Mouse (Mus musculus) CD4-positive naive resting alpha-beta T cell, adult 76 days (primary cell): ENCODE data around the gene Gba2. TPM values are rescaled to one million over a fixed set of nuclear protein-coding genes. Genes with fewer than 3 reads are reported as not detected.

ENCODE experiments used
- total RNA-seq: library from RNA; stranded (reverse); gene quantifications from one replicate; pipeline ENCODE4 v1.2.4, GENCODE M21; 2023

Gba2 gene
- 26.5 TPM for total RNA-seq

DNA sequence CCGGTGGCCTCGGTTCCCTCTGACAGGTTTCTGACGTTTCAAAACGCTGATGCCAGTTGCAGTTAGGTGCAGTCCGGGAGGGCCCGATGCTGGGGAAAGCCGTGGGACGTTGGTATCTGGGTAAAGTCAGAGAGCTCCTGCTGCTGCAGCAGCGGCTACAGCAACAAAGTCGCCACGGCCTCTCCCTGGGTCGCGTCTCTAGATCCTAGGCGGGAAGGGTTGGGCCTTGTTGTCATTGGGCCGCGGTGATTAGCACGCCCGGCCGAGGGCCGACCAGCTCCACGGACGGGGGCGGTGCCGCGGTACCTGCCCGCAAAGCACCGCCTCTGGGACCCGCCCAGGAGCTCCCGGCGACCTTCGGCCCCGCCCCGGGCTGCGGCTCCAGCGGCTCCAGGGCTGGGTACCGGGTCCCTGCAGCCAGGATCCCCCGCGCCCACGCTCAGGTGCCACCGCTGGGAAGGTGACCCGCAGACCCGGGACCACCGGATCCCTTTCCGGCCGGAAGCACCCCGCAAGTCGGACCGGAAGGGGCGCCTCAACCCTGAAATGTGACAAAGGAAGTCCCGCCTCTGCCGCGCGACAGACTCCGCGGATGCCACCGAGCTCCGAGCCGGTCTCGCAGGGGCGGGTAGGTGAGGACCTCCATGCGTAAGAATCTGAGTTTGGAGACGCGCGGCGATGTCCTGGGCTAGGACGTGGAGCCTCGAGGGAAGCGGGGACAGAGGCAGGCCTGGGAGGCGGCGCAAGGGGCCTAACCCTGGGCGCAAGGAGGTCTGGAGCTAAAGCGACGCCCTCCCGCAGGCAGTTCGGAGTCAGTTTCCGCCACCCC, at the start of gene Gba2, which contains the start of gene Rgp1:
TSS of gene Gba2 (minus strand) at position 498 of the 829 bp plus-strand sequence.
TSS of gene Rgp1 (plus strand) at position 340 of the 829 bp plus-strand sequence.

DNA sequence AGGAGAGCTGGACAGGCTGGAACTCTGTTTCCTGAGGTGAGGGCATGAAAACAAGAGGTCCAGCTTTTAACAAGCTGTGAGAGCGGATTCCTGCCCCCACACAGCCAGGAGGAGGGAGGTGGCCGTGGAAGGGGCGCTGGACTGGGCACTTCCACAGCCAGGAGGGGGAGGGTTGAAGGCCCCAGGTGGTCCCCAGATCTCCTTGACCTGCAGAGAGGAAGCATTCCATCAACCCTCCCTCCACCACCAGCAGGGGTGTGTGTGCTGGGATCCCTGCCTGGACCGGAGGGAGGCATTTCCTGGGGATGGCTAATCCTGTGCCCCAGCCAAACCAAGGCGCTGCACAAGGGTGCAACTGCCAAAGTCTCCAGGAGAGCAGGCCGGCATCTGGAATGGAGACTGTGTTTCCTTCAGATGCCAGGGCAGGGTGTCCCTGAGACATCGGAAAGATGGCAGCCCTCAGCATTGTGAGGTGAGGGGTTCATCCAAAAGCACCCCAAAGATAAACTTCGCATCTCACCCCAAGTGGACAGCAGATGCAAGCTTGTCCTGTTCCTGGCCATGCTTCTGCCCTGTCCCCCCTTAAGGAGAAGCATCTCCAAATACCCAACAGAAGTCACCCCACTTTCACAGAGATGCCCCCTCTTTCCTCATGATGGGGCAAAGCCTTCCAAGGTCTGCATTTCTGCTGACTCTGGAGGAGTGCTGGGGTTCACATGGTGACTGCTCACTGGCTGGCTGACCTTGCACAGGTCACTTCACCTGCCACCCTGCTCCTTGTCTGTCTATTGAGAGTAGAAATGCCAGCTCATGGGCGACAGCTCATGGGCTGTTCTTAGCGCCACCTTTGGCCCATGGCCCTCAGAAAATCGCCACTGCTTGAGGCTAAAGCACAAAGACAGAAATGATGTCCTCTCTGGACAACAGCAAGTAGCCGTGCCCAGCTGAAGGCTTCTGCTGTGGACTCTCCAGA, 6.1 kb upstream of the Gba2 start, which contains the start of gene Msmp:
TSS of gene Msmp (minus strand) at position 51 of the 973 bp plus-strand sequence.

DNA sequence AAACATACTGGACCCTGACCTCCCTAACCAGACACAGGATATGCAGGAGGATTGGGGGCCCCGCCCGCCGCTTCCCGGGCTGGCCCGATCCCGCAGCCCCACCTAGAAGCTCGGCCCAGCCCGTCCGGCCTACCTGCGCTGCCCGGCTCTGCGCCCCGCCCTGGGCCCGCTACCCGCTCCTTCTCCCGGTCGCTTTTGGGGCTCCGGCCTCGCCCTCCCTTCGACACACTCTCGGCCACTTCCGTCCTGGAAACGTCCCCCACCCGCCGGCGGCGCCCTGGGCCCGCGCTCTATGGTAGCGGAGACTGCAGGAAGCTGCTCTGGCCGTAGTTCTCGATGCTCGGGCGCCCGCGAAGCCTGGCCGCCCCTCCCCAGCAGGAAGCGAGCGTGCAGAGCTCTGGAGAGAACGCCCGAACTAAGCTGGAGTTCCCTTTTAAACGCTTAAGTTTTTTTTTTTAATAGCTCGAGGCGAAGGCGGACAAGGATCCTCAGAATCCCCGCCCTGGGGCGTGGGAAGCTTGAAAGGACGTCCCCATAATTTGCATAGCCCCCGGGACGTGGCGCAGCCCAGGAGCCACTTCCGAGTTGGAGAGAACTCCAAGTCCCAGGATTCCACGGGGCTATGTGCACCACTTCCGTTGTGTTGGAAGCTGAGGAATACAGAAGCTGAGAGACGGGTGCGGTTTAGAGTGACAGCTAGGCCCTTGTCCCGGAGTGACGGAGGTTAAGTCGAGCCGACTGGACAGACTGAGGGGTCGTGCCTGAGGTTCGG, 16.5 kb downstream of the Gba2 start, which contains the start of the genes Creb3 and Tln1:
TSS of gene Creb3 (plus strand) at position 336 of the 772 bp plus-strand sequence.
TSS of gene Tln1 (minus strand) at position 695 of the 772 bp plus-strand sequence.

Other genes starting within 250 kb of the Gba2 start
- 0.59 TPM for gene Rusc2, start 196.9 kb downstream of the Gba2 start, total RNA-seq
- gene Fam166b, start 149.7 kb downstream of the Gba2 start, total RNA-seq: not detected
- 35.3 TPM for gene Tesk1, start 136.9 kb downstream of the Gba2 start, total RNA-seq
- gene Cd72, start 124.2 kb downstream of the Gba2 start, total RNA-seq: 48.5 TPM
- 60.7 TPM for gene Sit1, start 95.1 kb downstream of the Gba2 start, total RNA-seq
- gene Ccdc107, start 86.0 kb downstream of the Gba2 start, total RNA-seq: 21.2 TPM
- gene Arhgef39, start 79.2 kb downstream of the Gba2 start, total RNA-seq: 3.0 TPM
- gene Car9, start 71.9 kb downstream of the Gba2 start, total RNA-seq: not detected
- not detected for gene Tpm2, start 55.1 kb downstream of the Gba2 start, total RNA-seq
- 73.3 TPM for gene Creb3, start 16.5 kb downstream of the Gba2 start, total RNA-seq
- 270 TPM for gene Tln1, start 16.2 kb downstream of the Gba2 start, total RNA-seq
- 34.1 TPM for gene Rgp1, start 158 bp downstream of the Gba2 start, total RNA-seq
- gene Msmp, start 5.6 kb upstream of the Gba2 start, total RNA-seq: not detected
- gene Npr2, start 53.1 kb upstream of the Gba2 start, total RNA-seq: not detected
- gene Spag8, start 74.7 kb upstream of the Gba2 start, total RNA-seq: 0.62 TPM
- 17.1 TPM for gene Hint2, start 77.6 kb upstream of the Gba2 start, total RNA-seq
- gene Tmem8b, start 90.1 kb upstream of the Gba2 start, total RNA-seq: 4.6 TPM
- not detected for gene Fam221b, start 90.3 kb upstream of the Gba2 start, total RNA-seq
- not detected for gene Olfr70, start 121.9 kb upstream of the Gba2 start, total RNA-seq
- not detected for gene Olfr71, start 131.4 kb upstream of the Gba2 start, total RNA-seq
- not detected for gene Hrct1, start 148.3 kb upstream of the Gba2 start, total RNA-seq
- gene Spaar, start 151.2 kb upstream of the Gba2 start, total RNA-seq: not detected
- not detected for gene Olfr159, start 192.1 kb upstream of the Gba2 start, total RNA-seq
- not detected for gene Olfr156, start 245.0 kb upstream of the Gba2 start, total RNA-seq